Mouse (Mus musculus): Measurements from ENCODE around the gene Gpr137c.

- TF ChIP-seq GATA1 (IDR thresholded peaks at IDR 0.05; ENCODE audit: low read length) (no peak), TAL1 (IDR thresholded peaks at IDR 0.05; ENCODE audit: low read length) (no peak)
These were observed 39.9 kb upstream of the Gpr137c start for GRCm38 (mm10) chr14:45179606-45180005.
